Mouse (Mus musculus): ENCODE results near the gene Shmt2. TPM values are rescaled to one million over a fixed set of nuclear protein-coding genes. Genes with fewer than 3 reads are reported as not detected.

The Shmt2 gene
- total RNA-seq (2021), result 10 to 100 TPM; 39.3 to 44.7 TPM
- long read RNA-seq, experiment 1, transcript Shmt2-201 (12 exons, 2,289 nt), result major isoform, 25 of 44 reads
- long read RNA-seq, experiment 1, transcript Shmt2-206 (12 exons, 2,238 nt), result minor isoform, 11 of 44 reads
- long read RNA-seq, experiment 1, partial matches to known transcripts, result 4 of 44 reads
- long read RNA-seq, experiment 1, other reads (novel, unspliced or antisense), result 4 of 44 reads
- long read RNA-seq, experiment 2, transcript Shmt2-201 (12 exons, 2,289 nt), result major isoform, 18 of 30 reads
- long read RNA-seq, experiment 2, partial matches to known transcripts, result 2 of 30 reads
- long read RNA-seq, experiment 2, other reads (novel, unspliced or antisense), result 7 of 30 reads

DNA sequence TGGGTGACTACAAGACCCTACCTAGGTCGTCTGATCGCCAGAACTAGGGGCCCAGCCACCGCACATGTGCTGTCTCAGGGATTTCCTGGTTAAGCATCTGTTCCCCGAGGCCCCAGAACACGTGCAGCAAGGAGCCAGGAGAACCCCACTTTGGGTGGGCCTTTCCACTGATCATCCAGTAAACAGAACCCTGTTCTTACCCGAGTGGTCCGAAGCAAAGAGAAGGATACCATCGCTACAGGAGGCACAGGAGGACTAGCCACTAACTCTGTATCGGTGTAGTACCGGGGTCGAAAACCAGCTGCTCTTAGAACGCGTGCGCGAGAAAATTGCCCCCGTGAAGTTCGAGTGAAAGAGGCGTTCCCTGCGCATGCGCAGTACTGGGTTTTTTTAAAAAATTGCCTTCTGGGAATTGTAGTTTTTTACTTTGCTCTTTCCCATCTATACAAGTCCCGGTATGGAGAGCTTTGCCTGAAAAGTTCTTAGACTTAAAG lies at the start of gene Shmt2:
Shmt2 (minus strand) TSS at position 357 of the 494 bp plus-strand sequence.
- peak; percentile 88 to 92 for DNase-seq

DNA sequence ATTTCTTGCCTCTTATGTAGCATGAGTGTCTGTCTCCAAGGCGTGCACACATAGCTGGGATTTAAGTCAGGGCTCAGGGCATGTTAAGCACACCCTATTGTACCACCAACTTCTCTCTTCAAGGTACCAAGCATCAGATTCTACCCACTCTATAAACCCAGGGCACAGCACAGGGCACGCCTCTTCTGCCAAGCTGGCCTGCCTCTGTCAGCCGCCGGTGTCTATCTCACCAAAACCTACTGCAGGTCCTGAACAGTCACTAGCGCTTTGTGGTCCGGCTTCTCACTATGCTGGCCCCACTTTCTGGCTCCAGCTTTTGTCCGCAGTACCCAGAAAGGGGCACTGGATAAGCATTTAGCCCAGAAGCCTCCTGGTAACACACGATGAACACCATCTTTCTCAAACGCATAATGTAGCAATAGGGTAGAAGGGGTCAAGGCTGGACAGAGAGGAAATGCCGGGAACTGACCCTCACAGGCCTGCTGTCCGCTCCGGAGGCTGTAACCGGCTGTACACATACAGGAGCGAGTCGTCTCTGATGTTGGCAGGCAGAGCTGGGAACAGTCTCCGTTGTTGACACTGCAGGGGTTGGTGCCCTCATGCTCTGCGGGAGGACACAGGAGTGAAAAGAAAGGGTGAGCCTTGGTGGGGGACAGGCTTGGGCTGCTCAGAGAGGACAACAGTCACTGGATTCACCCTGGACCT lies 48.8 kb upstream of the Shmt2 start:
- no peak for DNase-seq

DNA sequence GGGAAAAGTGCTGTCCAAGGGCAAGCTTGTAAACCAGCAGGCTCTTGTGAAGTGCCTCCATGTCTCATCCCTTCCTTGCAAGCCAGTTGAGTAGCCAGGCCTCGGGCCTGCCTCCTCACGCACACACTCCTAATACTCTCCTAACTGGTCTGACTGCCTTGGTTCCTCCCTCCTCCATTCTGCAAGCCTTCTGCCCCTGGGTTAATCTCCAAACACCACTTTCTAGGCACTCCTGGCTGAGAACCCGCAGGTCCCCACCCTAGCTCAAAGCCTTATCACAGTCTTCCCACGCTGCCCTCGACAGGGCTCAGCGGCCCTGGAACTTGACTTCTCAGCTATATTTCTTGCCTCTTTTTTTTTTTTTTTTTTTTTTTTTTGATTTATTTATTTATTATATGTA lies 48.1 kb upstream of the Shmt2 start:
- no peak for DNase-seq

DNA sequence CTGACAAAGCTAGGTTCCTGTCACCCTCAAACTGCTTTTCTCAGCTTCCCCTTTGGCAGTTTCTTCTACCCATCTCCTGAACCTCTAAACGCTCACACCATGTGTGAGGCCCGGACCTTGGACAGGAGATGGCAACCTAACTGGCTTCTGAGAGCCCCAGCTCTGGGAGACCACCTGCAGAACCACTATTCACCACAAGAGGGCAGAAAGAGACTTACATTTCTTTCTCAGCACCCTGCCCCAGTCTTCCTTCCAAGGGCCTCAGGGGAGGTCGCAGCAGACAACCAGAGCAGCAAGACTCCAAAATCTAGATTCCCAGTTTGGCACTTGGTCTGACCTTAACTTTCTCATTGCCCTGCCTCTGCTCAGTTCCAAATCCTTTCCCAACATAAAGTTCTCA lies 47.2 kb upstream of the Shmt2 start:
- peak; percentile 80 to 89 for DNase-seq

DNA sequence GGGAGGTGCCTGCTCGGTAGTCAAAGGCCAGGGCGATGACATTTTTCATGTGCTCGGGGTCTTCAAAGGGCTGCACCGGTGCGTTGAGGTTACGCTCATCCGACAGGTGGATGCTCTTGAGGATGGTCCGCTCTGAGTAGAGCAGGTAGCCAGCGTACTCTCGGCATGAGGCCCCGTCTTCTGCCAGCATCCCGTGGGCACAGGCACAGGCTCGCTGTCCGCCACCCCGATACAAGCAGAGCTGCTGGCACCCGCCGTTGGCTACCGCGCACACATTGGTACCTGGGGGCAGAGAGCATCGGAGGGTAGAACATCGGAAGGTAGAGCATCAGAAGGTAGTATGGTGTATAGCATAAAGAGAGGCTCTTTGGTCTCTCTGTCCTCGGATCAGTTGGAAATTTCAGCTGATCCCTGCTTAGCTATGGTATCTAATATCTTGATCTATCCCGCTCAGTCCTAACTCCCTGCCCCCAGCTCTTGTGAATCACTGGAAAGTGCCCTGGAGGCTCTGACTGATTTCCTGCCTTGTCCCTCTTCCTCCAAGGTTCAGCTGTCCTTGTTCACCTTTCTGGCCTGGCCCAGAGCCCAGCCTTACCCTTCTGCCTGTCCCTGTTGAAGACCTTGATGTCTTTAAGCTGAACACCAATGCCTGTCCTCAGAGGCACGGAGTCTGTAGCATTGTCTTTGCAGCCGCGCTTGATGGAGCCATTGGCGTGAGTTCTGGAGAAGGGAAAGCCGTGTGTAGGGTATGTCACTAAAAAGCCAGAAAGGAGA lies 44.5 kb upstream of the Shmt2 start:
- DNase-seq, result no peak

DNA sequence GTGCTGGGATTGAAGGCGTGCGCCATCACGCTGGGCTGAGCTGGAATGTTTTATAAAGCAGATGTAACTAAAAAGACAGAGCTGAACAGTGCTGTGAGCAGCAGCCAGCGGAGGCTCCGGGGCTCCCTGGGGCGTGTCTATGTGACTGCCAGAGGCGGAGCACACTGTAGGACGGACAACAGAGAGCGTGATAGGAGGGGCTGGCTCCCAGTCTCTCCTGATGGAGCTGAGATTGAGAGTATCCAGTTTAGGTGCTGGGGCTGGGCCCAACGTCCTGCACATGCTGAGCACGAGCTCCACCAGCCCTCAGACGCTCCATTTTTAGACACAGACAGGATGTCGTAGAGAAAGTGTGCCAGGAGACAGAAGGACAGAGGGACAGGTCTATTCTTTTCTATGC lies 42.1 kb upstream of the Shmt2 start:
- peak; percentile 48 to 74 for DNase-seq

DNA sequence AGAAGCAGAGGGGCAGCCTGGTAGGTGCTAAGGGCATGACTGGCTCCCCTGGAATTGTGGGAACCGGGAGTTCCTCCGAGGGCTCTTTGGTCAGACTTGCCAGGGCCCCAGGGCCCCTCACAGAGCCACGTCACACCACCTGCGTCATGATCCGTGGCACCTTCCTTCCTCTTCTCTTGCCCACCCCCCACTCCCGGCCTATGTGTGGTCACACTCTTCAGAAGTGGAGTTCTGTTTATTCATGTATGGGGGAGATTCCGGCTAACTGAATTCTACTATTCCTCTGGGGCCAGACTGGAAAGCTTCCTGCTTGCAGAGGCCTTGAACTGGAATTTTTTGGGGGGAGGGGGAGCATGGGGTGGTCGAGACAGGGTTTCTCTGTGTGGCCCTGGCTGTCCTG lies 41.6 kb upstream of the Shmt2 start:
- DNase-seq, result no peak

DNA sequence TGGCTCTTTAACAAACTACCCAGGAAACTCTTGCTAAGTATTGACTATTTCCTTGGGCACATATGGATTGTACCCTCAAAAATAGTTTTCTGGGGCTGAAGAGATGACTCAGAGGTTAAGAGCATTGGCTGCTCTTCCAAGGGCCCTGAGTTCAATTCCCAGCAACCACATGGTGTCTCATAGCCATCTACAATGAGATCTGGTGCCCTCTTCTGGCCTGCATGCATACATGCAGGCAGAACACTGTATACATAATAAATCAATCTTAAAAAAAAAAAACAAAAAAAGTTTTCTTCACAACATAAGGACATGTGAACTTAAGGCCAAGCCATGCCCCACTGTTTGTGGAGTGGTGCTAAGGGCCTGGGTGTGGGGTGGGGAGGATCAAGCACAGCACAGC lies 38.9 kb upstream of the Shmt2 start:
- no peak for DNase-seq

DNA sequence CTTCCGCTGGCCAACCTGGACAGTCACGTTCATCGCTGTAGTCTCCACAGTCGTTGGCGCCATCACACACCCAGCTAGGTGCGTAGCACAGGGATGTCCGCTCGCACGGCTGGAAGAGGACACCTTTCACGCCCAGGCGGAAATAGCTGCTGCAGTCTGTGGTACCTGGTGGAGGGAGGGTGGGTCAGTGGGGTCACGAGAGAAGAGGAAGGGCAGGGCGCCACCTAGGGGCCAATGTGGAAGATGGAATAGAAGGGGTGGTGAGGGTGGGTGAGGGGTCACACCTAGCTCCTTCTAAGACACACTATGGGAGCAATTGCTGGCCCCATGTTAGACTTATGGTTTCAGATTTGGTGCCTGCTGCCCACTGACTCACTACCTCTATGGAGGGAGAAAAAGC lies 35.2 kb upstream of the Shmt2 start:
- no peak for DNase-seq

DNA sequence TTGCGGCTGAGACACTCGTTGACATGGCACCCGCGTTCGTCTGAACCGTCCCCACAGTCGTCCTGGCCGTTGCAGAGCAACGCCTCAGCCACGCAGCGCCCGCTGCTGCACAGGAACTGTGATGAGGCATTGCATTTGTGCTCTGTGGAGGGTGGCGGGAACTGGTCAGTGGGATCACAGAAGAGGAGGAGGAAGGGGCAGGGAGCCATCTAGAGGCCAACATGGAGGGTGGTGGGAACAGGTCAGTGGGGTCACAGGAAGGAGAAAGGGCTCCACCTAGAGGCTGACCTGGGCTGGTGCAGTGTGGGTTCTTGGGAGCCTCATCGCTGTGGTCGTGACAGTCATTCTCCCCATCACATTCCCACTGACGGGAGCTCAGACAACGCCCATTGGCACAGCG lies 33.5 kb upstream of the Shmt2 start:
- no peak for DNase-seq

DNA sequence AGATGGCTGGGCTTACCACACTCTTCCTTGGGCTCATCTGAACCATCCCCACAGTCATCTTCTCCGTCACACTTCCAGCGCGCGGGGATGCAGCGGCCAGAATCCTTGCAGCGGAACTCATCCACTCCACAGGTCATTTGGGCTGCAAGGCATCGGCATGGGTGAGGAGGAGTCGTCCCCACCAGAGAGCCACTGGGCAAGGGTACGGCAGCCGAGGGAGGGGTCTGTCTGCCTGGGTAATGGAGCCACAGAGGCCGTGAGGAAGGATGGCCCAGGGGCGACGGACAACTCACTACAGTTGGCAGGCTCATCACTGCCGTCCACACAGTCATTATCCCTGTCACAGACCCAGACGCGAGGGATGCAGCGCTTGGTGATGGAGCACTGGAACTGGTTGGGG lies 27.6 kb upstream of the Shmt2 start:
- DNase-seq, result no peak

DNA sequence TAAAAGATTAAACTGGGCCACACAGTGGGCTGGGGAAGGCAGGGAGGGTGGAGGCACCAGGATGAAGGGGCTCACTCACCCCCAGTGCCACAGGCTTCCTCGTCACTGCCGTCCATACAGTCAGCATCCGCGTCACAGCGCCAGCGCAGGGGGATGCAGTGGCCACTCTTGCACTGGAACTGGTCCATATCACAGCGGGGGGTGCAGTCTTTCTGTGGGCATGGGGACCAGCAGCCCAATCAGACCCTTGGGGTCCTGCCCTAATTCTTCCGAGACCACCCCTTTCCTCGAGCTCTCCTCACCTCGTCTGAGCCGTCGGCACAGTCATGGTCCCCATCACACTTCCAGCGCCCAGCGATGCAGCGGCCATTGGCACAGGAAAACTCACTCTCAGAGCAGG lies 26.0 kb upstream of the Shmt2 start:
- DNase-seq, result no peak

DNA sequence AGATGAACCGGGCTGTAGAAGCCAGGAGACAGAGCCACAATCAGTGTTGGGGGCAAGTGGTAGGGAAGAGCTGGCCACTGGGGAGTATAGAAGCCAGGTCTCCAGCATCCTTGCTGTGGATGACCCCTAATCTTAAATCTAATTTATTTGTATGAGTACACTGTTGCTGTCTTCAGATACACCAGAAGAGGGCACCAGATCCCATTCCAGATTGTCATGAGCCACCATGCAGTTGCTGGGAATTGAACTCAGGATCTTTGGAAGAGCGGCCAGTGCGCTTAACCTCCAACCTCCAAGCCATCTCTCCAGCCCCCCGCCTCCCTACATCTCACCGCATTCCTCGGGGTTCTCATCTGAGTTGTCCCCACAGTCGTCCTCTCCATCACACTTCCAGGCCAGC lies 24.3 kb upstream of the Shmt2 start:
- DNase-seq, result no peak

DNA sequence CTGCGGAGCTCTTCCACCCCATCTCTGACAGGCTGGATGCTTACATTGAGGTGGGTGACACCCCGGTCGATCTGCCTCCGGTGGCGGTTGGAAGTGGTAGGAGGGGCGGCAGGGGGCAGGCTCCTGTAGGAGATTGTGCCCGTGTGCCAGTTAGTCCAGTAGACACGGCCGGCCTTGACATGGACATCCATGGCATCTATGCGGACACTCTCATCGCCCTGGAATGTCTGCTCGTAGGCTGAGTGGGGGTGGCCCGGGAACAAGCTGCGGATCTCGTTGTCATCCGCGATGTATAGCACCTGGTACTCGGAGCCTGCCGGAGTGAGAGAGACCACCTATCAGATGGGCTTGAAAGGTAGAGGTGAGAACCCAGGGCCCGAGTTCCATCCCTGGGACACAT lies 22.1 kb upstream of the Shmt2 start:
- no peak for DNase-seq

DNA sequence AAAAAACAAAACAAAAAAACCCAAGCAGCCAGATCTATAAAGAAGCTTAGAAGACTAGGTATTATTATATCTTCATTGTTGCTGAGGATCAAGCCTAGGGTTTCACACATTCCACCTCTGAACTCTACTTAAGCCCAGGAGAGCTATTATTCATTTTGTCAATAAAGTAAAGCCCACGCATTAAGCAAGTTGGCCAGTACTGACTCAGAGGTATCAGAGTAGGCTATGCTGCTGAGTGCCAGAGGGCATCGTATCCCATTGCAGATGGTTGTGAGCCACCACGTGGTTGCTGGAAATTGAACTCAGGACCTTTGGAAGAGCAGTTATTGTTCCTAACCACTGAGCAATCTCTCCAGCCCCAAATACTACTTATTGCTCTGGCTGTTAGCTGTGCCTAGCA lies 21.7 kb upstream of the Shmt2 start:
- DNase-seq, result no peak

DNA sequence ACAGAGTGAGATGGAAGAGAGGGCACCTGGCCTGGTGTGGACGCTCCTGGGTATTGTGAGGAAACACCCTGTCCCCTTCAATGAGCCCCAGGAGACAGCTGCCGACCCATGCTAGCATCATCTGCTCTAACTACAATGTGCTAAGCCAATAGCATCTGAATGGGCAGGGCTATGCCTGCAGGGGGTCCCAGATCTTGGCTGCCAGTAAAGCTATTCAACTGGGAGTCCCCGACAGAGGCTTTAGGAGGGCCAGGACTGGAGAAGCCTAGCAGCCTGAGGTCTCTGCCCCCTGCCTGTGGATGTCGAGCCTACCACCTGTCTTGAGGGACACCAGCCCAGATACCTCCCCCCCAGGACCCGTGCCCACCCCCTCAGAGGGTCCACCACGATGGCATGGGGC lies 20.5 kb upstream of the Shmt2 start:
- no peak for DNase-seq

DNA sequence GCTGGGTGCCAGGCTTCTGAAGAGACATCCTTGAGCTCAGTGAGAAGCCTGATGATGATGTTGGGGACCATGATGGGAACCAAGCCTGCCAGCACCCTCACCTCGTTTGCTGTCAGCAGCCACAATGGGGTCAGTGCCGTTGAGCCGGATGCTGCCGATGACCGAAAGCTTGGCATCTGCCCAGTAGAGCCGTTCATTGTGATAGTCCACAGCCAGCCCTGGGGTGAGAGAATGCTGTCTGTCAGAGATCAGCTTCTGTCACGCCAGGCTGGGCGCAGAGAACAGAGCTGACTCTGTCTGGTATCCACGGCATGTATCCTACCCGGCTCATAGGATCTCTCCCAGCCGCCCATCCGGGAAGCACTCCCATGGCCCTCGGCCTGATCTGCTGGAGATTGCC lies 19.8 kb upstream of the Shmt2 start:
- peak; percentile 48 to 50 for DNase-seq

DNA sequence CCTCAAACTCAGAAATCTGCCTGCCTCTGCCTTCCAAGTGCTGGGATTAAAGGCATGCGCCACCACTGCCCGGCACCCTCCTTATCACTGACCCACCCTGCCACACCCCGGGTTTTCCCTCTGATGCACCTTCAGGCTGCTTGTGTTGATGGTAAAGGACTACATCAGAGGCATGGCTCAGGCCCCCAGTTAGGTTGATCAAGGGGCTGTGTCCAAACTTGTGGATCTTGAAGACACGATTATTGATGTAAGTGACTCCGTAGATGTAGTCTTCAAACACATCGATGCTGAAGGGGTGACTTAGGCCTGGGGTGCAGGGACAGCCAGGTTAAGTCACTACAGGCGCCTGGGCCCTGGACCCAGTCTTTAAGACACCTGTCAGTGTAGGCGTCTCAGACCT lies 19.3 kb upstream of the Shmt2 start:
- no peak for DNase-seq

DNA sequence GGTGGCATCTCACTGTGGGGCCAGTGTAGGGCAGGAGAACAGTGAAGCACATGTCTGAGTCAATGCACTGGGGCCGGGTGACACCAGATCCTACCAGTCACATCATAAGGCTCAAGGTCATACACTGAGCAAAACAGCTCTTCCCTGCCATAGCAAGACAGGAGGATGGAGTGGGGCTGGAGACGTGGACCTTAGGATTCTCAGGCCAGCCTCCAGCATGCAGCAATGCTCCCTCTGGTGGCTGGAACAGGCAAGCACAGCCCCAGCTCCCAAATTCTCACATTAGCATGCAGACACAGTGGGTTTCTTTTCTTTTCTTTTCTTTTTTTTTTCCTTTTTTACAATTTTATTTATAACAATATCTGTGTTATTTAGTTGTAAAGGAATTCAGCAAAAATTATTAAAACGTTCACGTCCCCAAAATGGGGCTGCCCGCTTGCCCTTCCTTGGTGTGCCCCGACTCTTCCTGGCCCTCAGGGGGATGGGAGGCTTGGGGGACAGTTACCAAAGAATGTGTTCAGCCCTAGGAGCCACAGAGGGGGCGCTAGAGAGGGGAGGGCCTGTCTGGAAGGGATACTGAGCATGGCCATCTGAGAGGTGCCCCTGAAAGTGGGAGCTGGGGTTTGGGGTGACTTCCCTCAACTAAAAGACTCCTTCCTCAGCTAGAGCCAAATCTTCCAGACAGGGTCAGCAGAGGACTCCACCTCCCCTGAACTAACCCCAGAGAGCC lies 15.8 kb upstream of the Shmt2 start:
- peak; percentile 79 to 88 for DNase-seq

DNA sequence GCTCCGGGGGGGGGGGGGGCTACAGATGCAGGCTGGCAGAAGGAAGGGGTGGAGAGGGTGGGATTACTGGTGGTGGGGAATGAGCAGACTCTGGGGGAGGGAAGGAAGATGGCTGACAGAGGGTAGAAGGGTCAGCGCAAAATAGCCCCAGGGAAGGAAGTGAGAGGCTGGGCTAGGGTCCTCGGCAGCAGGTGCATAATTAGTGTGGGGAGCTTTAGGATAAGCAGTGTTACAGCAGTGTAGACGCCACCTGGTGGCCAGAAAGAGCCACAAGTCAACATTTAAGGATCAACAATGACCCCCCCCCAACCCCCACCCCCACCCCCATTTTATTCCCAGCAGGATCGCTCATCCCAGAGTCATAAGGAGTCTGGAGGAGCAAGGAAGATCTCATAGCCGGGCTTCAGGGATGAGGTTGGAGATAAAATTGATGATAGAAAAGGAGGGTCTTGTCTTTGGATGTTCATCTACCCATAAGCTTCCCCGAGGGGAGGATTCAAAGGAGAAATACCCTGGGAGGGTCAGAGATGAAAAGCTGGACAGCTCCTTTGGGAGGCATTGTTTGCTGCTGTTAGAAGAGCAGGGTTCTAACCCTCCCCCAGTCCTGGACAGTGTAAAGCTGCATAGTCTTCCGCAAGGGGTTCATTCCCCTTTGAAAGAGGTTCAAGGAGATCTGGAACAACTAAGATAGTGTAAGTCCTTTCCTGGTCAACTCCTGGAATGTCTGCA lies 14.5 kb upstream of the Shmt2 start:
- peak; percentile 46 to 60 for DNase-seq

DNA sequence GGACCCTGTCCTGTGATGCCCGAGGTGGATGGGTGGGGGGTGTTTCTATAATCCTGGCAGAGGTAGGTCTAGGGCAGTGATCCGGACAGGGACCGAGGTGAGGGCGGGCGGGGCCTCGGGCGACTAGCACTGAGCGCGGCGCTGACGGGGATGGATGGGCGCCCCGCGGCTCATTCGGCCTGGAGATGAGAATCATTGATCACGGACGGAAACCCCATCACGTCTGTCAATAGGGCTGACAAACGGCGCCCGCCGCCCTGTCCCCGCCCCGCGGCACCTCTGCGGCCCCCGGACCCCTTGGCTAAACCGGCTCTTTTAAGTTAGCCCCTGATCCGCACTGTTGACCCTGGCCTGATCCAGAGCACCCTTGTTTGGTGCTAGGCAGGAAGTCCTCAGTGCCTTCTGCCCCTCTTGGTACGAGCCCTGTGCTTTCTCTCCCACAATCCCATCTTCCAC lies 12.7 kb upstream of the Shmt2 start:
- no peak for DNase-seq
